Comparison of ENCODE assay signal across 20 mouse cellular contexts in the genomic region with DNA sequence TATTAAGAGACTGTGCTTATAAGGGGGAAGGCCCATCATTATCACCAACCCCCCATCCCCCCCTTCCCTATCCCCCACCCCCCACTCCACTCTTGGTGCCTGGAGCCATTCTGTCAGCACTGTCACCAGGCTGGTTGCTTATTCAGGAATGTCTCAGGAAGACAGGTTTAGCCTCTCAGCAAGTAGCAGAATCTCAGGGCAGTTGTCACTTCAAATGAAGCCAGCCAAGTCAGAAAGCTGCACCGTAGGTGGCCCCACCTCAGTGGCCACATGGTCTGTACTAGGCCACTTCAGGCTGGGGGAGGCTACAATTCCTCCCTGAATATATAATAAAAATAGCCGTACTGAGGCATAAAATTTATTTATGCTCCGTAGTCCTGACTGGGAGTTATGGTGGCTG.
DNase-seq lines count a peak whose midpoint lies in the region; TF ChIP-seq lines count a peak whose summit lies in the region.
"Had no signal": no experiment of that assay in that cellular context is flagged by ENCODE, and none has a peak within 500 bp of the region (broad histone marks: within the 10 kb centered on the region; RNA-seq: fewer than 3 reads in every experiment).

No protein-coding gene starts in this region.

- peak; percentile 55 for DNase-seq in left cerebral cortex, postnatal 4 days
- DNase-seq in left cerebral cortex, postnatal 10 days (ENCODE audit: extremely low spot score in 1 of 2, low spot score in 2 of 2): no peak
- peak; percentile 56 for DNase-seq in R1 (ENCODE audit: low read depth, low spot score)
- peak; percentile 69 to 83 for DNase-seq in cerebellum, adult 2 months
- peak; percentile 60 to 73 for DNase-seq in cerebellum, postnatal 14 days
- no peak for DNase-seq in kidney, postnatal 14 days
- no peak for DNase-seq in c-Kit-positive CD71-positive TER-119-positive erythroid progenitor cells, embryonic 14.5 days (ENCODE audit: low spot score)
- no peak for DNase-seq in spleen, postnatal 36 days (ENCODE audit: low spot score in 2 of 2)
- DNase-seq: adrenal gland, adult 8-10 months; heart, postnatal 14 days; kidney, adult 8-10 months; lung, postnatal 36 days; right cerebral cortex, postnatal 25 days; thymus, postnatal 4 days had no signal

- TF ChIP-seq POLR2A in cerebellum, adult 2 months (IDR thresholded peaks at IDR 0.05; ENCODE audit: borderline replicate concordance, insufficient read depth, low read length): no peak

- no peak overlapping the region for H3K4me3 ChIP-seq in cerebellum, adult 2 months (replicated peaks; ENCODE audit: insufficient read depth, low read depth, low read length)
- H3K4me3 ChIP-seq: embryonic facial prominence, embryonic 13.5 days; forebrain, embryonic 10.5 days; limb, embryonic 12.5 days; lung, embryonic 15.5 days; neural tube, embryonic 13.5 days had no signal

- WGBS in cerebellum, adult 2 months: 11% methylated on average over 3 of the region's 3 CpGs

- H3K4me1 ChIP-seq in cerebellum, adult 2 months (ENCODE audit: control insufficient read depth, insufficient read depth, low read length): peaks cover 4% of the 10 kb centered on the region; the same call in 1 of the 2 replicates
- H3K4me1 ChIP-seq: embryonic facial prominence, embryonic 13.5 days; forebrain, embryonic 10.5 days; limb, embryonic 12.5 days; lung, embryonic 15.5 days; neural tube, embryonic 13.5 days had no signal

- intact Hi-C loops in left cerebral cortex, postnatal 4 days (cut with DNase I): no loop called here
- intact Hi-C loops in left cerebral cortex, postnatal 10 days (cut with DNase I): no loop called here

- no peak for TF ChIP-seq CTCF in cerebellum, adult 2 months (IDR thresholded peaks at IDR 0.05; ENCODE audit: borderline replicate concordance, insufficient read depth, low read depth, low read length)

- no peak overlapping the region for H3K27ac ChIP-seq in cerebellum, adult 2 months (ENCODE audit: insufficient read depth, low read length)
- H3K27ac ChIP-seq: embryonic facial prominence, embryonic 13.5 days; forebrain, embryonic 10.5 days; kidney, postnatal 0 days; limb, embryonic 12.5 days; lung, embryonic 15.5 days; neural tube, embryonic 13.5 days had no signal

- H3K27me3 ChIP-seq in cerebellum, adult 2 months (ENCODE audit: control insufficient read depth, insufficient read depth, low read length): no peaks in the 10 kb centered on the region
- H3K27me3 ChIP-seq: embryonic facial prominence, embryonic 13.5 days; limb, embryonic 12.5 days; lung, embryonic 15.5 days; neural tube, embryonic 13.5 days had no signal

Comparison
In these comparisons a context has a peak if more than half of its experiments do, and no peak if none do; other contexts are left out.
1. DNase-seq: peak in left cerebral cortex, postnatal 4 days (single experiment), R1 (single experiment), cerebellum, adult 2 months (2 of 2) and cerebellum, postnatal 14 days (2 of 2); none in left cerebral cortex, postnatal 10 days (0 of 2), kidney, postnatal 14 days (single experiment), c-Kit-positive CD71-positive TER-119-positive erythroid progenitor cells, embryonic 14.5 days (single experiment) and spleen, postnatal 36 days (0 of 2).